ENCODE assay signal across 8 mouse cellular contexts in the genomic region with DNA sequence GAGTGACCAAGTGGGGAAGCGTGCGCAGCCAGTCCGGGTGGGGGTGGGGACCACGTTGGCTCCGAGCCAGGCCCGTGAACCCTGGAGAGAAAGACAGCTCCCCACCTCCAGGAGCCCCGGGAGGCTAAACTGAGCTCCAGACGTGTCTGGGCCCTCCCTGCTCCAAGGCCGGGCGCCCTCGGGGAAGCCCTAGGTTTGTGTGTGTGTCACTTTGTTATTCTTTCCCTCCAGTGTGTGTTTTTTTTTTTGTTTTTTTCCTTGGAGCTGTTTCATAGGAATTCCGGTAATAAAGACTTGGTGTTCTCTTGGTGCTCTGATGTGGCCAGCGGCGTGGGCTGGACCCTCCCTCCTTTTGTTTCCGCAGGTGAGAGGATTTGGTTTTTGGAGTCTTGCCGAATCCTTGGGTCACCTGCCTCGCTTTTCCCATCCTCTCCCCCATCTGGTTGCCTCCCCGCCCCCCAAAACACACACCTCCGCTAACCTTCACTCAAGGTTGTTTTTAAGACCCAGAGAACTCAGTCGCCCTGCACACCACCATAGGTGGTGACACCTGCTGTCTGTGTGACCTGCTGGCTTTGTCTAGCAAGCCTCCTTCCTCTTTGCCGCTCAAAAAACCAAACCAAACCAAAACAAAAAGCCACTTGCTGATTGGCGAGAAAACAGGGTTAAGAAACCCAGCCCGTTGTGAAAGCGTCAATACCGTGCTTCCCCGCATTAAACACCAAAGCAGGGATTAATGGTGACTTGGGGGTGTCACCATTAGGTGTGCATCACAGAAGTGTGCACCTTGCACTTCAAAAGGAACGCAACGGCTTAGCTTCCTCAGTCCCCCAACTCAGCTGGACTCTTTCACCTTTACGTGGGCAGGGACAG. TPM values are rescaled to one million over a fixed set of nuclear protein-coding genes. Genes with fewer than 3 reads are reported as not detected.
DNase-seq lines count a peak whose midpoint lies in the region; ATAC-seq lines count a peak whose summit lies in the region.

No protein-coding gene starts in this region.

- WGBS in heart, embryonic 12.5 days = 7% methylated on average over 27 of the region's 29 CpGs
- WGBS in embryonic facial prominence, embryonic 13.5 days = 4% methylated on average over 29 of the region's 29 CpGs
- WGBS in liver, embryonic 11.5 days = 6% methylated on average over 29 of the region's 29 CpGs

- H3K27ac ChIP-seq in heart, embryonic 12.5 days (ENCODE audit: poor library complexity, severe bottlenecking) = no peak overlapping the region
- no peak overlapping the region for H3K27ac ChIP-seq in embryonic facial prominence, embryonic 13.5 days
- H3K27ac ChIP-seq in liver, embryonic 11.5 days (ENCODE audit: low read depth, low read length) = no peak overlapping the region

- peak overlapping the region; percentile 57 for H3K9ac ChIP-seq in heart, embryonic 12.5 days
- 0 out of 2 replicates have a peak overlapping the region, but pooled peaks have one; percentile 4 for H3K9ac ChIP-seq in embryonic facial prominence, embryonic 13.5 days
- no peak overlapping the region for H3K9ac ChIP-seq in liver, embryonic 11.5 days (ENCODE audit: low read depth, low read length)

- H3K36me3 ChIP-seq in heart, embryonic 12.5 days = no peaks in the 10 kb centered on the region
- H3K36me3 ChIP-seq in embryonic facial prominence, embryonic 13.5 days = 0 out of 2 replicates have a peak, but pooled peaks cover 4% of the 10 kb centered on the region
- H3K36me3 ChIP-seq in liver, embryonic 11.5 days (ENCODE audit: control insufficient read depth, insufficient read depth, low read length) = no peaks in the 10 kb centered on the region

- H3K4me2 ChIP-seq in heart, embryonic 12.5 days = peak overlapping the region; percentile 67
- peak overlapping the region; percentile 36 for H3K4me2 ChIP-seq in embryonic facial prominence, embryonic 13.5 days
- H3K4me2 ChIP-seq in liver, embryonic 11.5 days = peak overlapping the region; percentile 37

- no peak for ATAC-seq in heart, embryonic 12.5 days (ENCODE audit: insufficient number of reproducible peaks, low FRiP score)
- ATAC-seq in embryonic facial prominence, embryonic 13.5 days (ENCODE audit: insufficient number of reproducible peaks, insufficient read depth, low FRiP score, low TSS enrichment, low read depth) = no peak
- ATAC-seq in liver, embryonic 11.5 days (replicated peaks; ENCODE audit: low FRiP score) = no peak

- peaks cover 43% of the 10 kb centered on the region for H3K27me3 ChIP-seq in heart, embryonic 12.5 days (replicated peaks)
- H3K27me3 ChIP-seq in embryonic facial prominence, embryonic 13.5 days = peaks cover 45% of the 10 kb centered on the region
- H3K27me3 ChIP-seq in liver, embryonic 11.5 days (replicated peaks; ENCODE audit: control insufficient read depth, insufficient read depth, low read length) = peaks cover 60% of the 10 kb centered on the region

- no peaks in the 10 kb centered on the region for H3K9me3 ChIP-seq in heart, embryonic 12.5 days (replicated peaks)
- no peaks in the 10 kb centered on the region for H3K9me3 ChIP-seq in embryonic facial prominence, embryonic 13.5 days
- H3K9me3 ChIP-seq in liver, embryonic 11.5 days (ENCODE audit: control insufficient read depth, low read length) = no peaks in the 10 kb centered on the region

- H3K4me1 ChIP-seq in heart, embryonic 12.5 days (replicated peaks) = peaks cover 42% of the 10 kb centered on the region
- peaks cover 48% of the 10 kb centered on the region for H3K4me1 ChIP-seq in embryonic facial prominence, embryonic 13.5 days
- H3K4me1 ChIP-seq in liver, embryonic 11.5 days (replicated peaks; ENCODE audit: control insufficient read depth, insufficient read depth, low read length) = peaks cover 8% of the 10 kb centered on the region; the same call in 1 of the 2 replicates

- peak overlapping the region; percentile 38 for H3K4me3 ChIP-seq in heart, embryonic 12.5 days
- peak overlapping the region; percentile 17; the same call in 1 of the 2 replicates for H3K4me3 ChIP-seq in embryonic facial prominence, embryonic 13.5 days
- peak overlapping the region; percentile 24; the same call in 1 of the 2 replicates for H3K4me3 ChIP-seq in liver, embryonic 11.5 days (ENCODE audit: low read depth, low read length)

- DNase-seq in heart, adult 8-10 months (ENCODE audit: low spot score) = no peak
- peak; percentile 80 for DNase-seq in CD4-positive helper T cell, adult 2 months (ENCODE audit: low read depth, low spot score)
- DNase-seq in liver, embryonic 11.5 days (ENCODE audit: low spot score) = no peak
- DNase-seq in thymus, postnatal 25 days = peak; percentile 46
- DNase-seq in MN1 (ENCODE audit: low spot score) = no peak
- no peak for DNase-seq in ovary, postnatal 14 days (ENCODE audit: low spot score)

RNA-seq across cellular contexts. Expression of a gene that starts 10.1 kb away (rescaled TPM):
- polyA plus RNA-seq in heart, embryonic 12.5 days (2016; fragmentation: Nextera tagmentation; extraction: Ambion mirVana) = 79.2 and 81.4 TPM in 2 replicates
- 100 to 1,000 TPM; 301 to 345 (median 322) TPM for total RNA-seq in heart, adult 8-10 months (2022)
- 64.1 and 69.4 TPM in 2 replicates for polyA plus RNA-seq in embryonic facial prominence, embryonic 13.5 days (2015; fragmentation: Nextera tagmentation; extraction: Ambion mirVana)
- polyA plus RNA-seq in liver, embryonic 11.5 days (2014; fragmentation: Nextera tagmentation; extraction: Ambion mirVana) = 73.7 and 79.5 TPM in 2 replicates

Comparison
In these comparisons a context has a peak if more than half of its experiments do, and no peak if none do; other contexts are left out.
1. DNase-seq: peak in CD4-positive helper T cell, adult 2 months (single experiment) and thymus, postnatal 25 days (single experiment); none in heart, adult 8-10 months (single experiment), liver, embryonic 11.5 days (single experiment), MN1 (single experiment) and ovary, postnatal 14 days (single experiment).
2. Peak in every context shown above with its lines, with median percentiles within 50 percentile points of each other: H3K4me2 ChIP-seq and H3K4me3 ChIP-seq.